Mouse (Mus musculus) small intestine, adult 2 months (tissue): ENCODE measurements around the gene Cenpk.

Source experiments
- CTCF ChIP-seq: fragments of 200-500 bp; IDR thresholded peaks from 2 replicates; pipeline ENCODE4 v1.5.1; 2012; ENCODE audit warnings: low read depth, mild to moderate bottlenecking, control low read depth, inconsistent platforms, low read length, moderate library complexity, mixed read lengths; ENCODE audit not compliant: insufficient replicate concordance, insufficient read length; ENCODE audit errors: extremely low read depth
- POLR2A ChIP-seq: fragments of 200-500 bp; IDR thresholded peaks from 2 replicates; pipeline ENCODE4 v1.6.1; 2012; ENCODE audit warnings: low read depth, mild to moderate bottlenecking, control low read depth, inconsistent platforms, low read length, moderate library complexity

DNA sequence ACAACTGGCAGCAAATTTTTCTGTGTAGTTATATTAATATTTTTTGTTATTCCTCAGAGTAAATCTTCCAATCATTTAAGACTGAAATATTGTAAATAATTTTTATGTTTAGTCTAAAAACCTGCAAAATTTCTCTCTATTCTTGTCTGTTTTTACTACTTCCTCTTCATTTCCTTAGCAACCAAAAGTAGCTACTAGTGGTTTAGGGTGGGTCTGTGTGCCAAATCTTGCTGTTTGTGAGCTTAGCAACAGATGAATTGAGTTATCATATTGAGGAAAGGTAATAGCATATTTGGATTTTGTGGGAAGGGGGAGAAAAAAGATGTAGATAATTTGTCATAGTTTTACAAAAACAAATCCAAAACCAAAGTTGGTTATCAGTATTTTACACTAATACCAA is 60.8 kb downstream of the Cenpk start:
- TF ChIP-seq CTCF, result no peak
- TF ChIP-seq POLR2A, result no peak
